Comparison of ENCODE assay signal across 10 mouse cellular contexts in genomic region chr5:25532256-25533147, GRCm38 (mm10). TPM values are rescaled to one million over a fixed set of nuclear protein-coding genes. Genes with fewer than 3 reads are reported as not detected.
DNase-seq lines count a peak whose midpoint lies in the region; ATAC-seq and TF ChIP-seq lines count a peak whose summit lies in the region.
"Had no signal": no experiment of that assay in that cellular context is flagged by ENCODE, and none has a peak within 500 bp of the region (broad histone marks: within the 10 kb centered on the region; RNA-seq: fewer than 3 reads in every experiment).

No protein-coding gene starts in this region.

- H3K36me3 ChIP-seq in ES-Bruce4 (ENCODE audit: control insufficient read depth, insufficient read depth, low read length, poor library complexity, severe bottlenecking) (no peaks in the 10 kb centered on the region), ES-E14 (ENCODE audit: control insufficient read depth, insufficient read depth, low read length, poor library complexity, severe bottlenecking) (no peaks in the 10 kb centered on the region)
- H3K36me3 ChIP-seq in liver, embryonic 14.5 days (replicated peaks; ENCODE audit: control insufficient read depth, insufficient read depth, low read depth) = no peaks in the 10 kb centered on the region
- no peaks in the 10 kb centered on the region for H3K36me3 ChIP-seq in lung, postnatal 0 days (ENCODE audit: insufficient read depth, low read length)
- no peaks in the 10 kb centered on the region for H3K36me3 ChIP-seq in midbrain, embryonic 16.5 days (ENCODE audit: control insufficient read depth, insufficient read depth, low read length)
- H3K36me3 ChIP-seq: limb, embryonic 13.5 days had no signal

- ATAC-seq in liver, embryonic 14.5 days (ENCODE audit: insufficient read depth) = no peak
- ATAC-seq in lung, postnatal 0 days = no peak
- ATAC-seq in midbrain, embryonic 16.5 days = no peak

- no peak for TF ChIP-seq CTCF in ES-Bruce4 (IDR thresholded peaks at IDR 0.05; ENCODE audit: low read depth, low read length)
- TF ChIP-seq CTCF in liver, embryonic 14.5 days (IDR thresholded peaks at IDR 0.05; ENCODE audit: low read depth) = no peak
- TF ChIP-seq CTCF in lung, postnatal 0 days (IDR thresholded peaks at IDR 0.05) = no peak

- peak overlapping the region; percentile 28 for H3K4me2 ChIP-seq in liver, embryonic 14.5 days (ENCODE audit: low read depth)
- H3K4me2 ChIP-seq in lung, postnatal 0 days (replicated peaks; ENCODE audit: low read depth, low read length) = no peak overlapping the region
- no peak overlapping the region for H3K4me2 ChIP-seq in midbrain, embryonic 16.5 days (ENCODE audit: low read length)
- H3K4me2 ChIP-seq: hindbrain, embryonic 14.5 days; limb, embryonic 13.5 days had no signal

- no peak for TF ChIP-seq POLR2A in ES-Bruce4 (IDR thresholded peaks at IDR 0.05; ENCODE audit: insufficient read depth, low read length)

- TF ChIP-seq EP300 in ES-Bruce4 (IDR thresholded peaks at IDR 0.05; ENCODE audit: insufficient read depth, low read depth, low read length) = 0 out of 2 replicates have a peak, but pooled peaks have one; percentile 23
- no peak; the same call in 1 of the 2 replicates for TF ChIP-seq EP300 in liver, embryonic 14.5 days (IDR thresholded peaks at IDR 0.05; ENCODE audit: low read depth)
- TF ChIP-seq EP300 in lung, postnatal 0 days (IDR thresholded peaks at IDR 0.05) = no peak

- H3K4me3 ChIP-seq in ES-Bruce4 (ENCODE audit: low read depth, low read length) (no peak overlapping the region), ES-E14 (ENCODE audit: insufficient read depth in 1 of 2, low read depth in 1 of 2, low read length in 2 of 2, poor library complexity in 1 of 2, severe bottlenecking in 1 of 2) (peak overlapping the region; percentile 26 to 42; a peak in 3 of 4 replicates)
- no peak overlapping the region for H3K4me3 ChIP-seq in liver, embryonic 14.5 days (ENCODE audit: insufficient read depth in 1 of 2, low read depth in 2 of 2, low read length in 2 of 2)
- H3K4me3 ChIP-seq in lung, postnatal 0 days (ENCODE audit: low read depth, low read length) = no peak overlapping the region
- no peak overlapping the region for H3K4me3 ChIP-seq in midbrain, embryonic 16.5 days (ENCODE audit: low read depth, low read length)
- H3K4me3 ChIP-seq: limb, embryonic 13.5 days had no signal

- H3K9me3 ChIP-seq in ES-Bruce4 (replicated peaks; ENCODE audit: control insufficient read depth, insufficient read depth, low read length, poor library complexity, severe bottlenecking) = no peaks in the 10 kb centered on the region
- H3K9me3 ChIP-seq in ES-E14 (ENCODE audit: control insufficient read depth, insufficient read depth, low read depth, low read length) = no peaks in the 10 kb centered on the region
- H3K9me3 ChIP-seq in liver, embryonic 14.5 days (ENCODE audit: control insufficient read depth, low read length) = no peaks in the 10 kb centered on the region
- no peaks in the 10 kb centered on the region for H3K9me3 ChIP-seq in lung, postnatal 0 days (ENCODE audit: low read length)
- no peaks in the 10 kb centered on the region for H3K9me3 ChIP-seq in midbrain, embryonic 16.5 days (replicated peaks; ENCODE audit: control insufficient read depth, low read length, poor library complexity, severe bottlenecking)

- H3K9ac ChIP-seq in ES-Bruce4 (ENCODE audit: low read depth, poor library complexity, severe bottlenecking) = no peak overlapping the region; the same call in 1 of the 2 replicates
- peak overlapping the region; percentile 46; the same call in 1 of the 2 replicates for H3K9ac ChIP-seq in ES-E14 (ENCODE audit: insufficient read depth, low read depth, low read length, poor library complexity, severe bottlenecking)
- no peak overlapping the region; the same call in 1 of the 2 replicates for H3K9ac ChIP-seq in liver, embryonic 14.5 days (replicated peaks)
- no peak overlapping the region for H3K9ac ChIP-seq in lung, postnatal 0 days (replicated peaks; ENCODE audit: low read depth)
- no peak overlapping the region for H3K9ac ChIP-seq in midbrain, embryonic 16.5 days (ENCODE audit: low read depth, low read length)
- H3K9ac ChIP-seq: hindbrain, embryonic 14.5 days; limb, embryonic 13.5 days had no signal

- in situ Hi-C loops in ES-E14 (cut with MboI; ENCODE audit: low sequenced_read_pairs in 2 of 2, unreplicated experiment in 2 of 2) = no loop called here

- DNase-seq in kidney, adult 9 months = peak; percentile 3
- DNase-seq in kidney, postnatal 14 days = no peak
- DNase-seq in ES-E14 (ENCODE audit: low read depth, low spot score) = no peak
- DNase-seq in liver, embryonic 14.5 days (ENCODE audit: low read depth in 3 of 3, low spot score in 3 of 3) = peak; percentile 24 to 37 (median 30)
- no peak for DNase-seq in lung, postnatal 0 days (ENCODE audit: low spot score)

- peaks cover 1% of the 10 kb centered on the region for H3K4me1 ChIP-seq in ES-Bruce4 (ENCODE audit: control insufficient read depth, insufficient read depth, low read length)
- peaks cover 17 to 20% of the 10 kb centered on the region in 2 experiments for H3K4me1 ChIP-seq in ES-E14 (ENCODE audit: control insufficient read depth in 2 of 2, insufficient read depth in 2 of 2, low read length in 2 of 2, poor library complexity in 1 of 2)
- H3K4me1 ChIP-seq in liver, embryonic 14.5 days (replicated peaks; ENCODE audit: control insufficient read depth in 2 of 2, insufficient read depth in 2 of 2, low read length in 1 of 2) = peaks cover 8 to 19% of the 10 kb centered on the region in 2 experiments
- 0 out of 2 replicates have a peak, but pooled peaks cover 3% of the 10 kb centered on the region for H3K4me1 ChIP-seq in lung, postnatal 0 days (ENCODE audit: insufficient read depth, low read depth, low read length)
- peaks cover 3% of the 10 kb centered on the region; the same call in 1 of the 2 replicates for H3K4me1 ChIP-seq in midbrain, embryonic 16.5 days (ENCODE audit: control insufficient read depth, insufficient read depth, low read length)

- 45% methylated on average over 17 of the region's 18 CpGs for WGBS in liver, embryonic 14.5 days (ENCODE audit: insufficient replicate concordance)
- 57% methylated on average over 18 of the region's 18 CpGs for WGBS in lung, postnatal 0 days
- 47% methylated on average over 17 of the region's 18 CpGs for WGBS in midbrain, embryonic 16.5 days

- H3K27me3 ChIP-seq in ES-Bruce4 (ENCODE audit: control insufficient read depth, insufficient read depth, low read length, poor library complexity, severe bottlenecking) = no peaks in the 10 kb centered on the region
- H3K27me3 ChIP-seq in liver, embryonic 14.5 days (ENCODE audit: control insufficient read depth, insufficient read depth, low read length) = no peaks in the 10 kb centered on the region
- H3K27me3 ChIP-seq in lung, postnatal 0 days (replicated peaks; ENCODE audit: insufficient read depth, low read length) = no peaks in the 10 kb centered on the region
- H3K27me3 ChIP-seq in midbrain, embryonic 16.5 days (ENCODE audit: control insufficient read depth, insufficient read depth, low read depth, low read length) = no peaks in the 10 kb centered on the region
- H3K27me3 ChIP-seq: limb, embryonic 13.5 days had no signal

- peak overlapping the region; percentile 82 for H3K27ac ChIP-seq in ES-Bruce4 (ENCODE audit: insufficient read depth, low read length)
- peak overlapping the region; percentile 90 for H3K27ac ChIP-seq in ES-E14 (ENCODE audit: insufficient read depth, low read depth, low read length, poor library complexity, severe bottlenecking)
- peak overlapping the region; percentile 53 for H3K27ac ChIP-seq in liver, embryonic 14.5 days
- no peak overlapping the region for H3K27ac ChIP-seq in lung, postnatal 0 days (ENCODE audit: low read length)
- H3K27ac ChIP-seq in midbrain, embryonic 16.5 days (ENCODE audit: low read length) = no peak overlapping the region
- H3K27ac ChIP-seq: hindbrain, embryonic 14.5 days; limb, embryonic 13.5 days had no signal

TF ChIP-seq in ES-E14, 5 proteins besides CTCF, POLR2A, EP300 and RAD21:
- TF ChIP-seq ZNF384 (IDR thresholded peaks at IDR 0.05; ENCODE audit: low read depth, low read length) (peak; percentile 55; the same call in 1 of the 2 replicates), HCFC1 (IDR thresholded peaks at IDR 0.05; ENCODE audit: borderline replicate concordance, insufficient read depth, low read length) (no peak)

RNA-seq across cellular contexts. Expression of gene Cct8l1, which starts 16.6 kb away (rescaled TPM):
- polyA plus RNA-seq in ES-Bruce4 (2011; ENCODE audit: insufficient read depth, insufficient read length, low read depth, missing spikeins) = not detected in 2 replicates
- 0.21 and 0.22 TPM in 2 replicates for total RNA-seq in ES-E14 (2012; rRNA removed)
- polyA plus RNA-seq in liver, embryonic 14.5 days (2012; rRNA removed) = not detected in 2 replicates
- polyA plus RNA-seq in liver, embryonic 14.5 days (2014; fragmentation: Nextera tagmentation; extraction: Ambion mirVana) = not detected in 2 replicates
- not detected in 2 replicates for polyA plus RNA-seq in lung, postnatal 0 days (2015; fragmentation: Nextera tagmentation; extraction: Ambion mirVana)
- 0.13 TPM in 1 of 2 replicates, not detected in the other for polyA plus RNA-seq in midbrain, embryonic 16.5 days (2015; fragmentation: Nextera tagmentation; extraction: Ambion mirVana)
- polyA plus RNA-seq: hindbrain, embryonic 14.5 days; large intestine, adult 2 months had no signal

RNA-seq across cellular contexts. Expression of gene Kmt2c, which starts 33.9 kb away (rescaled TPM):
- 24.4 and 27.1 TPM in 2 replicates for polyA plus RNA-seq in ES-Bruce4 (2011; ENCODE audit: insufficient read depth, insufficient read length, low read depth, missing spikeins)
- 50.6 and 56.7 TPM in 2 replicates for total RNA-seq in ES-E14 (2012; rRNA removed)
- polyA plus RNA-seq in liver, embryonic 14.5 days (2012; rRNA removed) = 5.7 and 7.1 TPM in 2 replicates
- 7.1 and 7.5 TPM in 2 replicates for polyA plus RNA-seq in liver, embryonic 14.5 days (2014; fragmentation: Nextera tagmentation; extraction: Ambion mirVana)
- polyA plus RNA-seq in lung, postnatal 0 days (2015; fragmentation: Nextera tagmentation; extraction: Ambion mirVana) = 9.5 and 12.1 TPM in 2 replicates
- 15.3 and 19.2 TPM in 2 replicates for polyA plus RNA-seq in midbrain, embryonic 16.5 days (2015; fragmentation: Nextera tagmentation; extraction: Ambion mirVana)

Comparison
In these comparisons a context has a peak if more than half of its experiments do, and no peak if none do; other contexts are left out.
1. DNase-seq: peak in kidney, adult 9 months (single experiment) and liver, embryonic 14.5 days (3 of 3); none in kidney, postnatal 14 days (single experiment), ES-E14 (single experiment) and lung, postnatal 0 days (single experiment).
2. H3K27ac ChIP-seq: peak in ES-Bruce4 (single experiment), ES-E14 (single experiment) and liver, embryonic 14.5 days (single experiment); none in lung, postnatal 0 days (single experiment) and midbrain, embryonic 16.5 days (single experiment).
3. H3K4me3 ChIP-seq: peak in ES-E14 (2 of 2); none in ES-Bruce4 (single experiment), liver, embryonic 14.5 days (0 of 2), lung, postnatal 0 days (single experiment) and midbrain, embryonic 16.5 days (single experiment).